Mouse (Mus musculus) midbrain, embryonic 14.5 days (tissue): Measurements from ENCODE around the gene Tcf7l2. TPM values are rescaled to one million over a fixed set of nuclear protein-coding genes. Genes with fewer than 3 reads are reported as not detected.

Experiments used
- ATAC-seq: fragments of 200-750 bp; cut with Nextera tagmentation; 2 replicates; pipeline ENCODE4 v1.8.0; 2017; ENCODE audit warnings: moderate number of reproducible peaks, moderate library complexity; ENCODE audit not compliant: low FRiP score, low TSS enrichment
- DNase-seq: peaks from one replicate; pipeline ENCODE4 v3.0.0-alpha.2; 2015
- H3K27ac ChIP-seq: fragments of 300-500 bp; sonication (generic); replicated peaks from 2 replicates; pipeline ENCODE4 v1.5.1; 2014; ENCODE audit warnings: mild to moderate bottlenecking, low read depth, low read length, moderate library complexity
- H3K27me3 ChIP-seq: fragments of 300-500 bp; sonication (generic); 2 replicates; pipeline ENCODE4 v1.6.1; 2014; ENCODE audit warnings: low read length, control low read depth, mixed read lengths; ENCODE audit not compliant: control insufficient read depth, insufficient read depth
- H3K36me3 ChIP-seq: fragments of 300-500 bp; sonication (generic); 2 replicates; pipeline ENCODE4 v1.6.1; 2014; ENCODE audit warnings: low read length, control low read depth; ENCODE audit not compliant: control insufficient read depth, insufficient read depth
- H3K4me1 ChIP-seq: fragments of 300-500 bp; sonication (generic); 2 replicates; pipeline ENCODE4 v1.6.1; 2014; ENCODE audit warnings: mild to moderate bottlenecking, antibody characterized with exemption, low read length, control low read depth; ENCODE audit not compliant: control insufficient read depth, insufficient read depth
- H3K4me2 ChIP-seq: fragments of 300-500 bp; sonication (generic); 2 replicates; pipeline ENCODE4 v1.6.1; 2014; ENCODE audit warnings: mild to moderate bottlenecking, low read length, moderate library complexity
- H3K4me3 ChIP-seq: fragments of 300-500 bp; sonication (generic); replicated peaks from 2 replicates; pipeline ENCODE4 v1.5.1; 2014; ENCODE audit warnings: low read depth, low read length
- H3K9ac ChIP-seq: fragments of 300-500 bp; sonication (generic); replicated peaks from 2 replicates; pipeline ENCODE4 v1.6.1; 2014; ENCODE audit warnings: mild to moderate bottlenecking, low read length, moderate library complexity
- H3K9me3 ChIP-seq: fragments of 300-500 bp; sonication (generic); 2 replicates; pipeline ENCODE4 v1.6.1; 2016; ENCODE audit warnings: low read length, control low read depth, mixed read lengths; ENCODE audit not compliant: control insufficient read depth
- whole genome bisulfite sequencing: fragments of 180-500 bp; shearing (Covaris S2); extraction: QIAGEN DNeasy Blood & Tissue Kit; methylation state at CpG from one replicate; pipeline ENCODE4 v1.1.7; 2014; 5-methylcytosine and 5-hydroxymethylcytosine counted together
- polyA plus RNA-seq: library from polyadenylated mRNA; unstranded; fragments of >200 nt; fragmentation: Nextera tagmentation; extraction: Ambion mirVana; gene quantifications from 2 replicates; pipeline ENCODE4 v1.2.1, GENCODE M21; 2014

Gene Tcf7l2
- polyA plus RNA-seq, 1 experiment from 2014 or later, result 768 TPM

- DNase-seq (no peak), ATAC-seq (no peak)
- no peak overlapping the region for H3K4me3 ChIP-seq
- H3K4me1 ChIP-seq, result peaks cover 13% of the 10 kb centered on the region
- H3K27me3 ChIP-seq, result no peaks in the 10 kb centered on the region
- WGBS, result 93% methylated on average over 7 of the region's 7 CpGs
- no peaks in the 10 kb centered on the region for H3K36me3 ChIP-seq
- no peak overlapping the region for H3K4me2 ChIP-seq
- H3K9me3 ChIP-seq, result no peaks in the 10 kb centered on the region
- no peak overlapping the region for H3K9ac ChIP-seq
- no peak overlapping the region for H3K27ac ChIP-seq
These were observed 53.7 kb downstream of the Tcf7l2 start for GRCm38 (mm10) chr19:55795349-55795748.

GRCm38 (mm10) chr19:55797834-55798233, 56.2 kb downstream of the Tcf7l2 start:
- Histone ChIP-seq H3K27me3 (no peaks in the 10 kb centered on the region), H3K27ac (no peak overlapping the region), H3K4me3 (no peak overlapping the region), H3K9ac (no peak overlapping the region), H3K4me1 (no peaks in the 10 kb centered on the region; the same call in 1 of the 2 replicates), H3K36me3 (no peaks in the 10 kb centered on the region), H3K4me2 (no peak overlapping the region), H3K9me3 (no peaks in the 10 kb centered on the region)
- 76% methylated on average over 3 of the region's 3 CpGs for WGBS
- ATAC-seq (no peak), DNase-seq (no peak)

GRCm38 (mm10) chr19:55799411-55799810, 57.8 kb downstream of the Tcf7l2 start:
- H3K4me3 ChIP-seq, result no peak overlapping the region
- no peak overlapping the region for H3K4me2 ChIP-seq
- H3K9me3 ChIP-seq, result no peaks in the 10 kb centered on the region
- H3K4me1 ChIP-seq, result peaks cover 4% of the 10 kb centered on the region; the same call in 1 of the 2 replicates
- no peak for ATAC-seq
- H3K36me3 ChIP-seq, result no peaks in the 10 kb centered on the region
- no peak for DNase-seq
- no peaks in the 10 kb centered on the region for H3K27me3 ChIP-seq
- H3K27ac ChIP-seq, result no peak overlapping the region
- H3K9ac ChIP-seq, result no peak overlapping the region

- Histone ChIP-seq H3K27me3 (no peaks in the 10 kb centered on the region), H3K4me2 (no peak overlapping the region), H3K36me3 (no peaks in the 10 kb centered on the region), H3K9ac (no peak overlapping the region), H3K27ac (no peak overlapping the region), H3K9me3 (no peaks in the 10 kb centered on the region), H3K4me3 (no peak overlapping the region), H3K4me1 (peaks cover 4% of the 10 kb centered on the region; the same call in 1 of the 2 replicates)
- DNase-seq (no peak), ATAC-seq (no peak)
- 93% methylated on average over 4 of the region's 4 CpGs for WGBS
These were observed 58.4 kb downstream of the Tcf7l2 start for GRCm38 (mm10) chr19:55800059-55800458.

- DNase-seq, result no peak
- no peaks in the 10 kb centered on the region for H3K27me3 ChIP-seq
- no peak overlapping the region for H3K9ac ChIP-seq
- no peak overlapping the region for H3K27ac ChIP-seq
- ATAC-seq, result no peak
- H3K4me1 ChIP-seq, result peaks cover 9% of the 10 kb centered on the region
- no peak overlapping the region for H3K4me2 ChIP-seq
- no peaks in the 10 kb centered on the region for H3K9me3 ChIP-seq
- H3K4me3 ChIP-seq, result no peak overlapping the region
- WGBS, result 80% methylated on average over 1 of the region's 1 CpGs
- H3K36me3 ChIP-seq, result no peaks in the 10 kb centered on the region
These were observed 61.5 kb downstream of the Tcf7l2 start for GRCm38 (mm10) chr19:55803121-55803520.

GRCm38 (mm10) chr19:55803797-55804196, 62.2 kb downstream of the Tcf7l2 start:
- H3K27me3 ChIP-seq, result no peaks in the 10 kb centered on the region
- H3K27ac ChIP-seq, result no peak overlapping the region
- H3K9me3 ChIP-seq, result no peaks in the 10 kb centered on the region
- ATAC-seq (no peak), DNase-seq (no peak)
- peaks cover 9% of the 10 kb centered on the region for H3K4me1 ChIP-seq
- H3K4me2 ChIP-seq, result no peak overlapping the region
- 90% methylated on average over 12 of the region's 12 CpGs for WGBS
- no peak overlapping the region for H3K9ac ChIP-seq
- H3K36me3 ChIP-seq, result no peaks in the 10 kb centered on the region
- no peak overlapping the region for H3K4me3 ChIP-seq

- 83% methylated on average over 7 of the region's 7 CpGs for WGBS
- ATAC-seq, result no peak
These were observed 63.2 kb downstream of the Tcf7l2 start for GRCm38 (mm10) chr19:55804795-55805194.

GRCm38 (mm10) chr19:55806434-55807193, 65.0 kb downstream of the Tcf7l2 start:
- no peak overlapping the region; the same call in 1 of the 2 replicates for H3K9ac ChIP-seq
- 59% methylated on average over 12 of the region's 12 CpGs for WGBS

More at GRCm38 (mm10) chr19:55804795-55805194, 63.2 kb downstream of the Tcf7l2 start:
- no peak overlapping the region for H3K4me2 ChIP-seq
- no peak overlapping the region for H3K9ac ChIP-seq
- H3K4me1 ChIP-seq, result peaks cover 9% of the 10 kb centered on the region
- H3K27me3 ChIP-seq, result no peaks in the 10 kb centered on the region
- H3K9me3 ChIP-seq, result no peaks in the 10 kb centered on the region
- no peak overlapping the region for H3K4me3 ChIP-seq
- H3K27ac ChIP-seq, result no peak overlapping the region
- DNase-seq, result no peak
- H3K36me3 ChIP-seq, result no peaks in the 10 kb centered on the region

More at GRCm38 (mm10) chr19:55806434-55807193, 65.0 kb downstream of the Tcf7l2 start:
- Histone ChIP-seq H3K27ac (no peak overlapping the region), H3K4me1 (peaks cover 9% of the 10 kb centered on the region), H3K36me3 (no peaks in the 10 kb centered on the region), H3K9me3 (no peaks in the 10 kb centered on the region), H3K4me3 (no peak overlapping the region), H3K4me2 (no peak overlapping the region), H3K27me3 (no peaks in the 10 kb centered on the region)
- ATAC-seq, result no peak
- no peak for DNase-seq
